Mouse (Mus musculus) cerebellum, adult 8-10 months (tissue): ENCODE measurements at regions not wholly inside any gene's neighbourhood (a gene's known extent, or its start where the extent isn't known, plus 50 kb on each side); places are given as distances from the start of the nearest gene placed in this dataset.

Source experiments
- DNase-seq: peaks from one replicate; pipeline ENCODE4 v3.0.0; 2022

DNA sequence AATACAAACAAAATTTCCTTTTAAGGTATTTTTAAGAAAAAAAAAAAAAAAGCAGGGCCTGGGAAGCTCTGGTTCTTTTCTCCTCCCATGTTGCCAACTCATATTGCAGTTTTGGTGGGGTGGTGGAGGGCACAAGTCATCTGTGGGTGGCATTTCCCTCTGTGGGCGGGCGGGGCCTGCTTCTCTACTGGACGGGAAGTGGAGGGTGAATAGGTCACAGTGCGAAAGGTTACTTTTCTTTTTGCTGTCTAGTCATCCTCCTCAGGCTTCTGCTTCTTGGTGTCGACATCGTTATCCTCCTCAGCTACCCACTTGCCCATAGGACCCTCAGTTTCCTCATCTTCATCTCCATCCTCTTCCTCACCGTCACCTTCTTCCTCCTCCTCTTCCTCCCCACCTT, 55.3 kb upstream of the Plcb1 start:
- DNase-seq = no peak

DNA sequence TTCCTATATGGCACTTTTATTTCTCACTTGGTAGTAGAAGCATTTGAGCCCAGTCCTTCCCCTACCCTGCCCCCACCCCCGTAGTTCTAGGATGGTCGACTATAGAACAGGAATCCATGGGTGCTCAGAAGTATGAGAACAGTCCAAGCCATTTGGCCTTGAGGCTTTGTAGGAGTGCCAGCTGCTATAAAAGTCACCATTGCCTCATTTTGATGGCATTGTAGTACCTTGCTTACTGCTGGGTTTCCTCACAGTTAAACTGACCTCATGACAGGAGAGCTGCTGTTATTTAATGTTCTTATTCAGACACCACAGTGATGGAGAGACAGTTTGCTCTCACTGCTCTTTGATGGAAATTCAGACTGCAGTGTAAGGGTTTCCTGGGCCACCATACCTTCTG, 59.2 kb upstream of the Plcb1 start:
- DNase-seq = peak; percentile 1

DNA sequence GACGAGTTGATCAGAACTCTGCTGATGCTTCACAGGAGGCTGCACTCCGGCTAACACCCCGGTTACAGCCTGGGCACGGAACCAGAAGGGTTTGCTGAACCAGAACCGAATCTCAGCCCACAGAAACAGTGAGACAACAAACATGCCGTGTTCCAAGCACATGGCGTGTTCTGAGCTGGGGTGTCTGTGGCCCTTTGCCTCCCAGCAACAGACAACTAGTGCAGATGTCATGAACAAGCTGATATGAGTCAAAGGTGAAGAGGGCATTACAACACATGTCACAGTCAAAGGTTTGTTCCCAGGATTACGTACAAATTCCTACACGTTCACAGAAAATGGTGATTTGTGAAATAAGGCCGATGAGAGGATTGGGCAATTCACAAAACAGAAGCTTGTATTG, 61.8 kb upstream of the Plcb1 start:
- no peak for DNase-seq

DNA sequence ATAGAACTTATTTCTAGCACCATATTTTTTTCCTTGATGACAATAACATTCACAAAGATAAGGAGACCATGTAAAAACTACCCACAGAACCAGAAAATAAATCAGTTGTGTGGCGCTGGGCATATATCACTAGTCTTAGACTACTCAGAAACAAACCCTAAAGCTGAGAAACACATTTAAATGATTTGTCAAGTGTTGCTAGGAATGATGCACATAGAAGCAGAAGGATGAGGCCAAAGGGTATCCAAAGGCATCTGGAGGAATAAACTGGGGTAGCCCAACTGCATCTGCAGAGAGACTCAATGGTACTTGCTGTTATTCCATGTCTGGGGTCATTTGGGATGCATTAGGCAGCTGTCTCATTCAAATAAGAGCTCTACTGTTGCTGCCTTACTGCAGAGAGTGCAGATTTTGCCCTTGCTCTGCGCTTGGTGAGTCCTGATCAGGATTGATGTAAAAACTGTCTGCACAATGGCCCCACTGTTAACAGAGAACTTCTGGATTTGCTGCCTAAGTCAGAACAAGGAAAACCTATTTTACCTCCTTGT, 68.0 kb upstream of the Plcb1 start:
- no peak for DNase-seq

DNA sequence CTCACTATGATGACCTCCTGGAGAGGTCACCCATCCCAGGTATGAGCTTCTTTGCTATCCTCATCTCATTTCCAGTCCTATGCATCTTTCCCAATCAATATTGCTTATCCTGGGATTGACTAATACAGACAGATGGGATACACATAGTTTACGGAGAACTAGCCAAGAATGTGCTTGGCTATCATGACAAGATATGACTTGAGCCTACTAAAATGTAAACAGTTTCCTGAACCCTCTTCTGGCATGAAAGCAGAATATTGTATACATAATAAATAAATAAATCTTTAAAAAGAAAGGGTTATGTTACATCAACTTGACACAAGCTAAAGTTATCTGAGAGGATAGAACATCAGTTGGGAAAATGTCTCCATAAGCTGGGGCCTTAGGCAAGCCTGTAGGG, 69.3 kb upstream of the Plcb1 start:
- DNase-seq = no peak

DNA sequence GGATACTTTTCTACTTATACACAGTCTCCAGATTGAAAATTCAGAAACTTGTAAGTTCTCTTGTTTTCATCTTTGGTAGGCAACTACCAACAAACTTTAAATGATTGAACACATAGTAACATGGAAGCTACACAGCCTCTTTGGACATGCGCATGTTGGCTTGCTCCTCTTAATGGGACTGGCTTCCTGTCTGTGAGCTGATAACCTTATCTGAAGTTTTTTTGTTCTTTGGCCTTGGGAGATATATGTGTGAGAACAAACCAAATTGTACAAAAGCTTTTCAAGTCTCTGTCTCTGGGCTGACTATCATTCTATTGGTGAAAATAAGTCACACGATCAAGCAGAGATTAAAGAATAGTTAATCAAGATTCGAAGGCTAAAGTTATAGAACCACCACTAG, 70.1 kb upstream of the Tmx4 start:
- DNase-seq = no peak

DNA sequence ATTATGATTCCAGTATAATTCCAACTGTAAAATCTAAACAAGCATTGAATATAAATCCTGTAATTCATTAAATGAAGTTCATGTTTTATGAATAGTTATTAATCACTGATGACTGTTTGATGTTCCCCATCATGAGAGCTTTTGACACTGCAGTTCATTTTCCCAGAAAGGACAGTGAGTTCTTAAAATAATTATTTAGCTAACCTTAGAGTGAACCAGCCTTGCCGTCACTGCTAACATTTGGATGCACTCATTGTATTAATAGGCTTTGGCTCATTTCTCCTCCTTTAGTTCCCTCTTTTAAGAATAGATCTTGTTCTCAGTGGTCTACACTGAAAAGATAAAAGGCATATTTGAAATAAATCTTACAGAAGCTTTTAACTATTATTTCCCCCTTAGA, 64.8 kb upstream of the Tmx4 start:
- no peak for DNase-seq

DNA sequence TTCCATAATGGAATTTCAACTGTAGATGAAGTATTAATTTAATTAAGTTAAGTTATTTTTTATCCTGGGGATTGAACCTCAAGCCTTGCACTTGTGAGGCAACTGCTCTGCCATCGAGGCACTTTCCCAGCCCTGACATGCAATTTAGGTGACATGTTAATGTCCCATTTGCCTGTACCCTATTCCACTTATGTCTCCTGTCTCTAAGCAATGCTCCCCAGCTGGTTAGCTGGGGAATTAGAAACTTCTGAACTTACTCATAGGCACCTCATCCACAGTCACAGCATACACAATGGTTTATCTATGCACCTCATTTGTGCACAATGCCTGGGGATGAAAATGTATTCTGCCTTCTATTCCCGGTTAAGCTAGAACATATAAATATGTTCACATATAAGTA, 59.1 kb upstream of the Tmx4 start:
- DNase-seq = no peak

DNA sequence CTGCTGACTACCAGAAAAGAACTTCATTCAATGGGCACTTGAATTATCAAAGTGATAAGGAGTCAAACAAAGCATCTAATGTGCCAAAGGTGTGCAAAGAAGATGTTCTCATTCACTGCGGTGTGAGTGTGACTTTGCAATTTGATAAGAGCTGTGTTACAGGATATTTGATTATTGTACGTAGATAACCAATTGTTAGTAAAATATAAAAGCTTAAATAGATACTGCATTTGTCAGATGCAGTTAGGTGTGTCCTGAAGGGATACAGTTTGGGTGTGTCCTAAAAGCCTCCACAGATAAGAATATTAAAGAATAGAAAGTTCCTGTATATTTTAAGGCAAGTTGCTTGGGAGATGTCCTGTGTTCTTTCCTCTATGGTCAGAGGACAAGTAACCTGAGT, 53.5 kb upstream of the Tmx4 start:
- no peak for DNase-seq

DNA sequence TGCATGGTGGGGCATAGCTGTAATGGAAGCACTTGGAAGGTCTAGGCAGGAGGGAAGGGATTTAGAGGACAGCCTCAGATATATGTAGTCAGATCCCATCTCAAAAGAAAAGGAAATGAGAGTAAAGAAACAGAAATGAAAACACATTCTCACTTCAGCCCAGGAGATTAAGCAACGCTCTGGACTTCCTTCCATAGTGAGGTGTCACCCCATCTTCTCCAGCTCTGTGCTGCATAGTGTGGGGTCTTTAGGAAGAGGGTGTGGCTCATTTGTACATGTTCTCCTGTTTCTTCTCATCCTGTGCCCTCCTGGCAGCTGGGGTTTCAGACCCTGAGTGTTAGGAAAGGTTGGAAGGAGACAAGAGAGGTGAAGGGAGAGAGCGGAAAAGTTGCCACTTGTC, 52.4 kb upstream of the Tmx4 start:
- no peak for DNase-seq
